Mouse (Mus musculus) limb, embryonic 13.5 days (tissue): Measurements from ENCODE around the gene Spindoc. TPM values are rescaled to one million over a fixed set of nuclear protein-coding genes. Genes with fewer than 3 reads are reported as not detected.
A peak's percentile ranks its signal among the peaks of the same experiment; 100 is the strongest.
"Not testable (repeated sequence)": the region's sequence is repeated elsewhere in the genome, so short reads cannot be mapped to it uniquely, and the experiment has no call there.

ENCODE experiments used
- ATAC-seq: fragments of 200-750 bp; cut with Nextera tagmentation; 2 replicates; pipeline ENCODE4 v1.8.0; 2017; ENCODE audit warnings: low read depth, moderate number of reproducible peaks, moderate TSS enrichment; ENCODE audit not compliant: low FRiP score
- H3K27ac ChIP-seq: fragments of 300-500 bp; sonication (generic); 2 replicates; pipeline ENCODE4 v1.5.1; 2015; ENCODE audit warnings: inconsistent platforms, mild to moderate bottlenecking, moderate library complexity
- H3K27me3 ChIP-seq: fragments of 300-500 bp; sonication (generic); 2 replicates; pipeline ENCODE4 v1.6.1; 2015; ENCODE audit warnings: mild to moderate bottlenecking, inconsistent platforms
- H3K36me3 ChIP-seq: fragments of 300-500 bp; sonication (generic); 2 replicates; pipeline ENCODE4 v1.6.1; 2015; ENCODE audit warnings: inconsistent platforms, mild to moderate bottlenecking, moderate library complexity
- H3K4me1 ChIP-seq: fragments of 300-500 bp; sonication (generic); 2 replicates; pipeline ENCODE4 v1.6.1; 2015; ENCODE audit warnings: inconsistent platforms
- H3K4me2 ChIP-seq: fragments of 300-500 bp; sonication (generic); replicated peaks from 2 replicates; pipeline ENCODE4 v1.6.1; 2015; ENCODE audit warnings: inconsistent platforms, mild to moderate bottlenecking, moderate library complexity
- H3K4me3 ChIP-seq: fragments of 300-500 bp; sonication (generic); 2 replicates; pipeline ENCODE4 v1.5.1; 2015; ENCODE audit warnings: moderate library complexity, mild to moderate bottlenecking, inconsistent platforms
- H3K9ac ChIP-seq: fragments of 300-500 bp; sonication (generic); 2 replicates; pipeline ENCODE4 v1.6.1; 2015; ENCODE audit warnings: mild to moderate bottlenecking, inconsistent platforms
- H3K9me3 ChIP-seq: fragments of 300-500 bp; sonication (generic); 2 replicates; pipeline ENCODE4 v1.6.1; 2016; ENCODE audit warnings: inconsistent platforms
- WGBS: fragments of 180-500 bp; shearing (Covaris S2); methylation state at CpG from one replicate; pipeline ENCODE4 v1.1.7; 2015; 5-methylcytosine and 5-hydroxymethylcytosine counted together
- polyA plus RNA-seq: library from polyadenylated mRNA; unstranded; fragments of >200 nt; fragmentation: Nextera tagmentation; extraction: Ambion mirVana; gene quantifications from 2 replicates; pipeline ENCODE4 v1.2.1, GENCODE M21; 2015

The Spindoc gene
- polyA plus RNA-seq, 1 experiment from 2014 or later, result 43.2 TPM

DNA sequence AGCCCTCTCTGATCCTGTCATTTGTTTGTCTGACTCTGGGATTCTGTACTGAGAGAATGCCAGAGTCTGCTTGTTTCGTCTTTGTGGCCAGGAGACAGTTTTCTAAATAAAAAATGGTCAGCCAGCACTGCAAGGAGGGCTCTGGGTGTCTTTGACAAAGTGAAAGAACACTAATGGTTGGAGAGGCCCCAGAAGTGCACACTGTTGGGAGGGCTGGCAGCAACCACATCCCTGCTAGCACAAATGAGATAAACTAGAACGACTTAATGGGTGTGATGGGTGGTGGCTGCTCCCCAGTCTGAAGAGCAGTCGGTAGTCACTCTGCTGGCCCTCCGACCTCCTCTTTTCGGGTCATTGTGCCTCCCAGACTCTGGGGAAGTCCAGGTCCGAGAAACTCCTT is 36.3 kb upstream of the Spindoc start:
- Histone ChIP-seq H3K27ac (no peak overlapping the region), H3K4me2 (peak overlapping the region; percentile 87), H3K9ac (peak overlapping the region; percentile 96), H3K36me3 (peaks cover 44% of the 10 kb centered on the region), H3K9me3 (no peaks in the 10 kb centered on the region), H3K4me3 (peak overlapping the region; percentile 85), H3K27me3 (no peaks in the 10 kb centered on the region), H3K4me1 (peaks cover 67% of the 10 kb centered on the region)
- WGBS, result 39% methylated on average over 6 of the region's 6 CpGs
- ATAC-seq, result no peak

DNA sequence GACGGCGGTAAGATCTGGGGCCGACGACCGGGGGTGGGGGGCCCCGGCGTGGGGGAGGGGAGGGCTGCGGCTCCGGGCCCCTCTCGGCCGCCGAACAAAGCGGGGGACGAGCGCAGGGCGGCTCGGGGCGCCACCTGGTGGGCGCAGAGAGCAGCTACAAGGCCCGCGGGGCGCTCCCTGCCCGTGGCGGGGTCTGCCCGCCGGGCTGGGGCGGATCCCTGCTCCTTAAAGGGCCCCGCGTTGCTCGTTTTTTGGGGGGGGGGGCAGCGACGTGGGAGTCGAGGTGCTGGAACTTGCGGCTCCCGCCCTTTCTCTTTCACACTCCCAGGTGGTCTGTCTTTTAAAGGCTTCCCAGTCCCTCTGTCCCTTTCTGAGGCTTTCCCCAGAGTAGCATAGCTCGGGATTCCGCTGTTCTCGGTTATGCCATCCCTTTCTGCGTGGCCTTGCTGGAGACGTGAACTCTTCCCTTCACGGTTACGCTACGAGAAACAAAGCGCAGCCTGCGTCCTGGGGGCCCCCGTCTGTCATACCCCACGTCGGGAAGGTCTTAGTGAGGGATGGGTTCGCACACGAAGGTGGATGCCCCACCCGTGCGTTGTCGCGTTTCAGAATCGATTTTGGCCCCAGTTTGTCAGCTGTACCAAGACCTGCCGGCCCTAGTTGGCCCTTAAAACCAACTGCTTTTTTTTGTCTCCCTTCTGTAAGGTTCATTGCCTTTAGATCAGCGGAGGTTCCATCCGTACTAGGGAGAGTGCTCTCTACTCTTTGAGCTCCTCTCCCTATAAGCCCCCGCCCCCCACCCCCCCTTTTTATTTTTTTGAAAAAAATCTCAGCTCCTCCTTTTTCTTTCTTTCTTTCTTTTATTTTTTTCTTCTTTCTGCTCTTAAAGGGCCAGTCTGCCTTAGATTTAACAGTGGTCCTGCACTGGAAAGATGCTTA is 35.4 kb upstream of the Spindoc start:
- H3K27ac ChIP-seq, result peak overlapping the region; percentile 96
- ATAC-seq, result peak; percentile 75
- peaks cover 36% of the 10 kb centered on the region for H3K36me3 ChIP-seq
- peak overlapping the region; percentile 96 for H3K9ac ChIP-seq
- H3K4me2 ChIP-seq, result peak overlapping the region; percentile 87
- no peaks in the 10 kb centered on the region for H3K27me3 ChIP-seq
- H3K9me3 ChIP-seq, result no peaks in the 10 kb centered on the region
- H3K4me3 ChIP-seq, result peak overlapping the region; percentile 85
- under 1% methylated on average over 59 of the region's 59 CpGs for WGBS
- H3K4me1 ChIP-seq, result peaks cover 57% of the 10 kb centered on the region

DNA sequence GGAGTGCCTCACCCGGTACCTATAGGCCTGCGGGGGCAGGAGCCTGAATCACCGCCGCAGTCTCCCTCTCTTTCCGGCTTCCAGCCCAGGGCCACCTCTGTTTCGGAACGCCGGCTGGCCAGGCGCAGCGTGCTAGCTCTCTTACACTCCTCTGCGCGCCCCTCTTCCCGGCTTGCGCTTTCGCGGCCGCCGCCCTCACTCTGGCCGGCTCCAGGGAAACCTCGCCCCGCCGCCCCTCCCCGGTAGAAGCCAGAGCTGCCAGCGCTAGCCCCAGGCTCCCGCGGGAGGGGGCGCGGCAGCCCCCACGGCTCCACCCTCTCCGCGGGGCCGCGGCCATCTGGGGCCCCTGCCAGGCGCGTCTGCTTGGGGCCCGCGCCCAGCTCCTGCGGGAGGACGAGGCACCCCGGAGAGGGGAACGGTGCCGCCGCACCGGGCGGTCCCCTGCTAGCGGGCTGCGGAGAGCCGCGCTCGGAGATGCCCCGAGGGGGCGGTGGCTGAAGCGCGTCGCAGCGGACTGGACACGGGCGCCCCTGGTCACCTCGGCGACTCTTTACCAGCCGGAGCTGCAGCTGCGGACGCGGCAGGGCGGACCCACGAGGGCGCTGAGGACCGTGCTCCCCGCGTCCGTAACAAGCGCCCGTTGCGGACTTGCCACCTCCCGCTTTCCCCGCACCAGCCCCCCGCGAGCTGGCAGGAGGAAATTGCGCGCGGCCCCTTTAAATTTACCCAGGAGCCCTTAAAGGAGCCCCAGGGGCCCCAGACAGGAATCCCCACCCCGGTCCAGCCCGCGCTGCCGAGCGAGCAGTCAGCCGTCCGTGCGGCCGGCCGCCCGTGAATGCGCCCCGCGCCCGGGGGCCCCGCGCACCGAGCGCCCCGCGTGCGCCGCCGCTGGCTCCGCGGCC is 34.3 kb upstream of the Spindoc start, which contains the start of gene 2700081O15Rik:
Gene 2700081O15Rik (plus strand): TSS at position 792 of the 902 bp plus-strand sequence.
- H3K9me3 ChIP-seq, result no peaks in the 10 kb centered on the region
- under 1% methylated on average over 94 of the region's 107 CpGs for WGBS
- peaks cover 46% of the 10 kb centered on the region for H3K4me1 ChIP-seq
- peaks cover 25% of the 10 kb centered on the region for H3K36me3 ChIP-seq
- peak within 1 kb of the TSS; percentile 87 for H3K4me2 ChIP-seq
- peak within 1 kb of the TSS; percentile 96 for H3K9ac ChIP-seq
- H3K27me3 ChIP-seq, result no peaks in the 10 kb centered on the region
- peak; percentile 64 for ATAC-seq
- peak within 1 kb of the TSS; percentile 85 for H3K4me3 ChIP-seq
- H3K27ac ChIP-seq, result peak within 1 kb of the TSS; percentile 96

DNA sequence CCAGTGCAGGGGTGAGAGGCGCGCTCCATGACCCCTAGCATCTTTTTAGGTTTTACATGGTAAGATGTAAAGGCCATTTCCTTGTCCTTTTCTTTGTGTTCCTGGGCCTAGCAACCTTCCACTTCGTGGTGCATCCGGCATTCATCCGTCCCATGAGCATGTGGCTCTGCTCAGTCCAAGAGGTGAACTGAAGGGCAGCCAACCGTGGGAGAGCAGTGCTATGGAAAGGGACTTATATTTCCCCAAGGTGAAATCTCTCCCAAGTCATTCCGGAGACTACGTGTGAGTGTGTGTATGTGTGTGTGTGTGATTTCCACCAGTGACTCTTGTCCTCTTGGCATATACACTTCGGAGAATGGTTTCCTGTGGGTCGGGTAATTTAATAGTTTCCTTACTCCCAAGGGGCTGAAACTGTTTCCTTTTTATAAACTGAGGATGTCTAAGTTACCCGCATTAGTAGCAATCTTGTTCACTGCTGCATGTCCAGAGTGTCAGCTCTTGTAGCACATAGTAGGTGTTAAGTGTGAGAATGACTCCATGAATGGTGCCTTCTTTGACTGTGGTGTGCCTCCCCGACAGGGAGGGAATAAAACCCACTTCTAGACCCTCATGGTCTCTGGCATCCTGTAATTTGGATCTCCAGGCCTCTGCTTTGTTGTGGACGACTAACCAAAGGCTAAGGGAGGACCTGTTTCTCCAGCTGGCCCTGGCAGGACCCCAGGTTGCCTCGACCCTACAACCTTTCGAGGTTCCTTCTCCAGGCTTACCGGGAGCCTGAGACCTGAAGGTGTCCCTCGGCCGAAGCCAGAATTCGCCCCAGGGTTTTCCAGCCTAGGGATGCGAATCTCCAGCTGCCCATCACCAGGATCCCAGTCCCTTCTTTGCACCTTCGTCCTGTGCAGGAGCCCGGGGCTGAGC is 33.4 kb upstream of the Spindoc start:
- 28% methylated on average over 22 of the region's 22 CpGs for WGBS
- Histone ChIP-seq H3K9me3 (no peaks in the 10 kb centered on the region), H3K4me2 (peak overlapping the region; percentile 87), H3K4me1 (peaks cover 37% of the 10 kb centered on the region), H3K4me3 (peak overlapping the region; percentile 85), H3K27me3 (no peaks in the 10 kb centered on the region), H3K27ac (peak overlapping the region; percentile 96), H3K36me3 (peaks cover 16% of the 10 kb centered on the region), H3K9ac (peak overlapping the region; percentile 96)
- no peak for ATAC-seq

DNA sequence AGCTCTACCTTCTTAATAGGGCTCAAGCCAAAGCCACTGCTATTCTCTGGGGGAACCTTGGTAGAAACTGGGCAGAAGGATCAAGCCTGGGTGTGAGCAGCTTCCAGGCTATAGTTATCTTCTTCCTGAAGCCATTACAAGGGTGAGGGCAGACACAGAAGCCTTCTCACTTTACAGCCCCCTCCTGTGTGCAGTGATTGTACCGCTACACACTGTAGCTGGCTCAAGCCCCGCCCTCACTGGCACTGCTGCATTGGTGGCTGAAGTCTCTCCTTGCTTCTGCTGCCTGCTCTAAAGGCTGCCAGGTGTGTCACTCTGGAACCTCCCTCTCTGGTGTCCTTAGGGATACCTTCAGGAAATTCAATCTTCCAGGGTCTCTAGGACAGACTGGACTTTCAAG is 29.6 kb upstream of the Spindoc start:
- WGBS, result 47% methylated on average over 2 of the region's 2 CpGs

DNA sequence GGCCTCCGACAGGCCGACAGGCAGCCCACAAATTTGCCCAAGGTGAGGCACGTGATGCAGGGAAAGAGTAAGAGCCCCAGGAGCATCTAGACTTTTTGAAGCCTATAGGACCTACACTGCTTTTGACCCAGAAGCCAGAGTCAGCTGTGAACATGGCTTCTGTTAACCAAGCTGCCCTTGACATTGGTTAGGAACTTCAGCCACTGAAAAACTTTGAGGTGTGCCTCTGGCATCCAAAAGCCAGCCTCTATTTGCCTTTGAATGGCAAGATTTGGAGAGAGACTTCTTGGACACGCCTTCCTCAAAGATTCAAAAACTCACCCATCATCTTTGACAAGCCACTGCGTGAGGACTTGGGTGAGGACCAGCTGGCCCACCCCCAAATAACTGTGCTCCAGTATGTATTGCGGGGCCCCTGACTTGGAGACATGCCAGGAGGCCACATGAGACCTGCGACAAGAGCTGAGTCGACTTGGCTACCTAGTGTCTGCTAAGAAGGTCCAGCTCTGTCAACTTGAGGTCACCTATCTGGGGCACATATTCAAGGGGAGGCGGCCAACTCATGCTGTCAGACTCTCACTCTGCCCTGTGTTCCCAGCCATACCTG is 21.9 kb upstream of the Spindoc start:
- Histone ChIP-seq H3K27me3 (peaks cover 10% of the 10 kb centered on the region), H3K27ac (no peak overlapping the region), H3K4me1 (0 out of 2 replicates have a peak, but pooled peaks cover 3% of the 10 kb centered on the region), H3K4me2 (no peak overlapping the region), H3K36me3 (no peaks in the 10 kb centered on the region), H3K9me3 (no peaks in the 10 kb centered on the region), H3K9ac (no peak overlapping the region), H3K4me3 (no peak overlapping the region)
- WGBS, result 78% methylated on average over 9 of the region's 9 CpGs
- no peak for ATAC-seq

More for the DNA sequence above, 29.6 kb upstream of the Spindoc start:
- no peak for ATAC-seq
- Histone ChIP-seq H3K27ac (no peak overlapping the region), H3K27me3 (no peaks in the 10 kb centered on the region), H3K9ac (no peak overlapping the region), H3K4me1 (peaks cover 12% of the 10 kb centered on the region), H3K9me3 (no peaks in the 10 kb centered on the region), H3K4me3 (no peak overlapping the region), H3K36me3 (no peaks in the 10 kb centered on the region), H3K4me2 (no peak overlapping the region)

DNA sequence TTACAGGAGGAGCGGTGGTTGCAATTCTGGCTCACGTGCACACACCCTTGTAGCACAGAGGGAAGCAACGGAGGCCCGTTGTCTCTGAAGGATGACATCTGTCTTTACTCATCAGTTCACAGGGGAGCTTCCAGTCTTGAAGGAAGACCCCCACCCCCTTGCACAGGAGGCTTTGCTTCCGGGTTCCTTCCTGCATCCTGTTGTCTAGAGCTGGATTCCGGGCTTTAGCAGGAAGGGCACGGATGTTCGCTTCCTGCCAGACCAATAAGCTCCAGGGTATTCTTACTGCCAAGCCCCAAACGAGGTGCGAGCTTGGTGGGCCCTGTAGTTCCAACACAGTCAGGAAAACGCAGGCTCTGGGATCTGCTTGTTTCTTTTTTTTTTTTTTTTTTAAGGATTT is 17.8 kb upstream of the Spindoc start:
- no peaks in the 10 kb centered on the region for H3K9me3 ChIP-seq
- H3K4me1 ChIP-seq, result 0 out of 2 replicates have a peak, but pooled peaks cover 3% of the 10 kb centered on the region
- H3K36me3 ChIP-seq, result no peaks in the 10 kb centered on the region
- no peak overlapping the region for H3K4me3 ChIP-seq
- peak; percentile 48; the same call in 1 of the 2 replicates for ATAC-seq
- H3K4me2 ChIP-seq, result no peak overlapping the region
- 67% methylated on average over 11 of the region's 11 CpGs for WGBS
- no peak overlapping the region for H3K27ac ChIP-seq
- no peak overlapping the region for H3K9ac ChIP-seq
- H3K27me3 ChIP-seq, result peaks cover 15% of the 10 kb centered on the region

DNA sequence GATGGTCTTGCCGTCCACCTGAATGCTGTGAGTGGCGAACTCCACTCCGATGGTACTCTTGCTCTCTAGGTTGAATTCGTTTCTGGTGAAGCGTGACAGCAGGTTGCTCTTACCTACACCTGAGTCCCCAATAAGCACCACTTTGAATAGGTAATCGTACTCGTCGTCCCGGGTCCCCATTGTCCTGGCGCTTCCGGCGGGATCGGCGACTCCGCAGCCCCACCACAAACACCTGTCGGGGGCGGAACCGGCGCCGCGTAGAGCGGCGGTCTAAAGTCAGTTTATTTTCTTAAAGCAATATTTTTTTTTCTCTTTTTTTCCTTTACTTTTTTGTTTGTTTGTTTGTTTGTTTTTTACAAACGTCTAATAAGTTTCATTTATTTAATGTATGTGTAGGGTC is 16.1 kb upstream of the Spindoc start:
- not testable (repeated sequence) for H3K4me3 ChIP-seq, H3K27ac ChIP-seq, H3K4me1 ChIP-seq, H3K4me2 ChIP-seq, H3K36me3 ChIP-seq, ATAC-seq, H3K9ac ChIP-seq, H3K9me3 ChIP-seq
- WGBS, result 36% methylated on average over 24 of the region's 24 CpGs
- H3K27me3 ChIP-seq, result peaks cover 15% of the 10 kb centered on the region

DNA sequence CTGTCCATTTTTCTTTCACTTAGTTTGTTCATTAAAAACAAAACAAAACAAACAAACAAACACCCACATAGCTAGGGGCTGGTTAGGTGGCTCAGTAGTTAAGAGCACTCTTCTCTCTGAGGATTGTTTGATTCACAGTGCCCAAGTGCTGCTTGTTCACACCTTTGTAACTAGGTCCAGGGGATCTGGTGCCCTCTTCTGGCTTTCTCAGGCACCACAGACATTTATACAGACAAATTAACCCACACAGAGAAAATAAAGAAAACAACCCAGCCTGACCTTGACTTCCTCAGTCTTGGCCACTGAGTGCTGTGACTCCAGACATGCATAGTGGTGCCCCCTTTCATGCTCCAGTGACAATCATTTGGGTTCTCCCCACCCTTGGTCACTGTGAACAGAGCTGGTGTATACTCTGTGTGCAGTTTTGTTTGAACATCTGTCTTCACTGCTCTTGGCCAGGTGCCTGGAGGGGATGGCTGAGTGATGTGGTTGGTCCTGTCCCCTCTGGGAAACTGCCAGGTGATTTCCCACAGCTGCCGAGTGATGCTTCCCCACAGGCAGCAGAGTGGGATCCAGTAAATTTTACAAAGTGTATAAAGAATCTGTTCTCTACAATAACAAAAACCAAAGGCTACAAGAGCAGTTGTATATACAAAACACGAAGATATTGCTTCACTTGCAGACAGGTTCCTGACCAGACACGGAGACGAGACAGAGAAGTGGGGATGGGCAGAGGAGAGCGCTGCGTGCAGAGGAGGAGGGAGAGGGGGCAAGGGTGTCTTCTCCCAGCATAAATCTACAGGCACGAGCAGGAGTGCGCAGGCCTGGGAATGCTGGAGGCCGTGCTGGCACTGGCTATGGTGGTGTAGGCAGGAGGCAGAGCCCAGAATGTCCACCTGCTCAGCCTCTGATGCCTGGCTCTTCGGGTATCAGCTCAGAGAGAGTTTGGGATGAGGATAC is 14.4 kb upstream of the Spindoc start:
- not testable (repeated sequence) for H3K9ac ChIP-seq, H3K4me3 ChIP-seq, H3K4me2 ChIP-seq, ATAC-seq, H3K36me3 ChIP-seq, H3K4me1 ChIP-seq, H3K9me3 ChIP-seq, H3K27ac ChIP-seq
- WGBS, result 68% methylated on average over 10 of the region's 10 CpGs
- H3K27me3 ChIP-seq, result peaks cover 15% of the 10 kb centered on the region

DNA sequence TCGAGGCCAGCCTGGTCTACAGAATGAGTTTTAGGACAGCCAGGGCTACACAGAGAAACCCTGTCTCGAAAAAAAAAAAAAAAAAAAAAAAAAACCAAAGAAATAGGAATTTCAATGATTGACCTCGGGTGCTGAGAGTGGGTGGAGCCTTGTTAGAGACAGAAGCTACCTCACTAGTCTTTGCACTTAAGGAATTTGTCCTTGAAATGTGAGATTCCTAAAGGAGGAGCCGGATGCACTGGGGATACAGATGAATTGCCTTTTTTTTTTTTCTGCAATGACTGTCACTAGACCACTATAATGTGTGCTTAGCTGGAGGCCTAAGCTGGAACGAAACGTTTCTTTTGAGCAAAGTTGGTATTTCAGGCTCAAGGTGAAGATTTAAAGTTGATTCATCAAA is 5.7 kb upstream of the Spindoc start:
- no peak overlapping the region for H3K4me2 ChIP-seq
- 83% methylated on average over 6 of the region's 6 CpGs for WGBS
- peaks cover 12% of the 10 kb centered on the region for H3K36me3 ChIP-seq
- H3K9me3 ChIP-seq, result peaks cover 22% of the 10 kb centered on the region
- no peak for ATAC-seq
- H3K4me3 ChIP-seq, result no peak overlapping the region
- H3K27ac ChIP-seq, result no peak overlapping the region
- H3K9ac ChIP-seq, result no peak overlapping the region
- H3K27me3 ChIP-seq, result no peaks in the 10 kb centered on the region
- H3K4me1 ChIP-seq, result peaks cover 8% of the 10 kb centered on the region
